Mouse (Mus musculus): ENCODE results near the gene Pfas. TPM values are rescaled to one million over a fixed set of nuclear protein-coding genes. Genes with fewer than 3 reads are reported as not detected.
A peak's percentile ranks its signal among the peaks of the same experiment; 100 is the strongest.

Gene Pfas
- polyA plus RNA-seq, 1 experiment from 2014 or later = 42.7 TPM

Small RNAs within 50 kb of the gene (microRNA-seq; reads per million reads assigned to microRNA genes)
- 3.7 reads per million, percentile 15 among the genes with 10 or more reads in this experiment for gene Mir3062

Other genes starting within 250 kb of the Pfas start
- gene Ndel1, start 136.6 kb downstream of the Pfas start, polyA plus RNA-seq (2015; fragmentation: Nextera tagmentation; extraction: Ambion mirVana) = 90.9 and 97.2 TPM in 2 replicates
- gene Rnf222, start 119.9 kb downstream of the Pfas start, polyA plus RNA-seq (2015; fragmentation: Nextera tagmentation; extraction: Ambion mirVana) = 0.26 and 0.30 TPM in 2 replicates
- 1,181 and 1,252 TPM in 2 replicates for gene Rpl26, start 106.9 kb downstream of the Pfas start, polyA plus RNA-seq (2015; fragmentation: Nextera tagmentation; extraction: Ambion mirVana)
- gene Odf4, start 81.4 kb downstream of the Pfas start, polyA plus RNA-seq (2015; fragmentation: Nextera tagmentation; extraction: Ambion mirVana) = not detected in 2 replicates
- gene Arhgef15, start 51.0 kb downstream of the Pfas start, polyA plus RNA-seq (2015; fragmentation: Nextera tagmentation; extraction: Ambion mirVana) = 6.7 and 7.2 TPM in 2 replicates
- 4.7 and 4.9 TPM in 2 replicates for gene Slc25a35, start 40.3 kb downstream of the Pfas start, polyA plus RNA-seq (2015; fragmentation: Nextera tagmentation; extraction: Ambion mirVana)
- gene Rangrf, start 33.3 kb downstream of the Pfas start, polyA plus RNA-seq (2015; fragmentation: Nextera tagmentation; extraction: Ambion mirVana) = 50.1 and 59.3 TPM in 2 replicates
- 53.5 and 55.8 TPM in 2 replicates for gene Ctc1, start 7.5 kb upstream of the Pfas start, polyA plus RNA-seq (2015; fragmentation: Nextera tagmentation; extraction: Ambion mirVana)
- 152 and 153 TPM in 2 replicates for gene Aurkb, start 37.2 kb upstream of the Pfas start, polyA plus RNA-seq (2015; fragmentation: Nextera tagmentation; extraction: Ambion mirVana)
- gene Borcs6, start 51.3 kb upstream of the Pfas start, polyA plus RNA-seq (2015; fragmentation: Nextera tagmentation; extraction: Ambion mirVana) = 8.9 and 10.3 TPM in 2 replicates
- gene Tmem107, start 62.3 kb upstream of the Pfas start, polyA plus RNA-seq (2015; fragmentation: Nextera tagmentation; extraction: Ambion mirVana) = 47.2 and 48.2 TPM in 2 replicates
- 91.5 and 101 TPM in 2 replicates for gene Vamp2, start 80.0 kb upstream of the Pfas start, polyA plus RNA-seq (2015; fragmentation: Nextera tagmentation; extraction: Ambion mirVana)
- gene Per1, start 86.8 kb upstream of the Pfas start, polyA plus RNA-seq (2015; fragmentation: Nextera tagmentation; extraction: Ambion mirVana) = 11.1 and 11.5 TPM in 2 replicates
- 0.44 and 0.47 TPM in 2 replicates for gene Hes7, start 111.9 kb upstream of the Pfas start, polyA plus RNA-seq (2015; fragmentation: Nextera tagmentation; extraction: Ambion mirVana)
- 0.13 and 0.17 TPM in 2 replicates for gene 9130213A22Rik, start 114.1 kb upstream of the Pfas start, polyA plus RNA-seq (2015; fragmentation: Nextera tagmentation; extraction: Ambion mirVana)
- gene Aloxe3, start 117.4 kb upstream of the Pfas start, polyA plus RNA-seq (2015; fragmentation: Nextera tagmentation; extraction: Ambion mirVana) = 1.1 TPM in 2 replicates
- gene Alox12b, start 148.5 kb upstream of the Pfas start, polyA plus RNA-seq (2015; fragmentation: Nextera tagmentation; extraction: Ambion mirVana) = 0.21 TPM in 1 of 2 replicates, not detected in the other
- 0.23 and 0.52 TPM in 2 replicates for gene Alox8, start 189.4 kb upstream of the Pfas start, polyA plus RNA-seq (2015; fragmentation: Nextera tagmentation; extraction: Ambion mirVana)
- 0.45 and 0.62 TPM in 2 replicates for gene Gucy2e, start 228.6 kb upstream of the Pfas start, polyA plus RNA-seq (2015; fragmentation: Nextera tagmentation; extraction: Ambion mirVana)